Mouse (Mus musculus): Measurements from ENCODE around the gene Olfr1251.
"Not testable (repeated sequence)": the region's sequence is repeated elsewhere in the genome, so short reads cannot be mapped to it uniquely, and the experiment has no call there.

The Olfr1251 gene

DNA sequence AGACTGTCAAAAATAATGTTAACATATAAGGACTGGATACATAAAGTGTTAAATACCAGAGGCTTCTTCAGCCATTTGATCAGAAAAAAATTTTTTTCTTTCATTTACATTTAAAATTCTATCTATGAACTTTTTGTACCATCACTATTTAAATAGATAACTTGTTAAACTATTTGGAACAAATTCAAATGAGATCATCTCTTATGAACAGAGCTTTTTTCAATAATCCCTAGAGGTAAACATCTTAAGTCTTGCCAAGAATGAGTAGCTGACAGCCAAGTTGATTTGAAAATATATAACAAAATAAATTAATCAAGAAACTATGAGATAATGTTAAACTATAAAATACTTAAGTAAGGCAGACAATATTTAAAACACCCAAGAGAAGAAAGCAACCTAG, at the start of gene Olfr1251:
Gene Olfr1251 (minus strand): TSS at position 101 of the 400 bp plus-strand sequence.
- no peak for DNase-seq (ENCODE audit: low spot score in 2 of 2)

DNA sequence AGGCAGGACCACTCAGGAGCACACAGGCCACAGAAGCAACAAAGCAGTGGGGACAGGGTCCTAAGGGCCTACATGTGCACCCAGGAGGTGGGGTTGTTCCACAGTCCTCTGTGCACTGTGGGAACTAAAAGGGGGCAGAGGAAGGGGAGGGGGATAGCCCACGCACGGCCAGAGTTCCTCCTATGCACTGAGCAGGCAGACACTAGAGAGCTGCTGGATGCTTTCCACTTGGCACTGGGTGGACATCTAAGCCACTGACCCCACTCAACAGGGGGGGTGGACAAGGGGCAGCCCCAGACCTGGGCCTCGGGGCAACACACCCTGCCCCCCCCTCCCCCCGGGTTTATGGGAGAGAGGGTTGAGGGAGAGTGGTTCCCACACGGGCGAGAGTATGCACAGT, 20.2 kb upstream of the Olfr1251 start:
- DNase-seq (ENCODE audit: low spot score in 2 of 2) = no peak

DNA sequence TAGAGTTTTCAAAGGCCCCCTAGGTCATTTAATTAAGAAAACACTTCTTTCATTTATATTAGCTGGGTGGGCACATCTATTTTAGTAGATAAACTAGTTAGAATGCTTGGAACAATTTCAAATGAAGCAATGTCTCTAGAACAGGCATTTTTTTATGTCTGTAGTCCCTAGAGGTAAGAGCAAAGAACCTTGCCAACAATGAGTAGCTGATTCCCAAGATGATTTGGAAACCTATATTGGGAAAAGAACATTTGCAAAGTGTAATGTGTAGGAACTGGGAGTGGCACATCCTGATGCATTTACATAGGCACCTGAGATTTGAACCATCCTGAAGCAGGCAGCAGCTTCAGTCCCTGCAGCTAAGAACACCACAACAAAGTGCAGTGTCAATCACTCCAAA, 10.4 kb downstream of the Olfr1251 start, which contains the start of gene Olfr1250:
Gene Olfr1250 (minus strand): TSS at position 101 of the 400 bp plus-strand sequence.
- no peak for DNase-seq (ENCODE audit: low spot score in 2 of 2)

DNA sequence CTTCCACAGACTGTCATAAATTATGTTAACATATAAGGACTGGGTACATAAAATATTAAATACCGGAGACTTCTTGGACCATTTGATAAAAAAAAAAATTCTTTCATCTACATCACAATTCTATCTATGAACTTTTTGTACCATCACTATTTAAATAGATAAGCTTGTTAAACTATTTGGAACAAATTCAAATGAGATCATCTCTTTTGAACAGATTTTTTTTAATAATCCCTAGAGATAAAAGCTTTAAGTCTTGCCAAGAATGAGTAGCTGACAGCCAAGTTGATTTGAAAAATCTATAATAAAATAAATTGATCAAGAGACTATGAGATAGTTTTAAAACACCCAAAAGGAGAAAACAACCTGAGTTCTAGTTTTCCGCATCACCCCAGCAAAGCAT, 36.9 kb downstream of the Olfr1251 start, which contains the start of gene Olfr1249:
Gene Olfr1249 (minus strand): TSS at position 101 of the 400 bp plus-strand sequence.
- DNase-seq (ENCODE audit: low spot score in 2 of 2) = no peak

DNA sequence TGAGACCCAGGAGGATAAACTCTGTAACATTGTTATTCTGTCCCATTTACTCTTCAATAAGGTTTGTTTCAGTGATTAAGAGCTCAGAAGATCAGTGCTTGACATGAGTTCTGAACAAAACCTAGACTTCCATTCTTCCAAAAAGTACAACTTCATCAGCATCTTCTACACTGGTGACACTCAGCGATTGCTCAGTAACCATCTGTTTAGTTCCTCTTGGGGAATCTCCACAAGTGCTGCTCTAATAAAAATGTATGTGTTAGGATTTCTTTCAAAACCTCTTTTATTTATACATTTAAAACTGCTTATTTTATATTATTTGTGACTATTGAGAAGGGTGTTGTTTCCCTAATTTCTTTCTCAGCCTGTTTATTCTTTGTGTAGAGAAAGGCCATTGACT, 53.6 kb downstream of the Olfr1251 start, which contains the start of gene Olfr1248:
Gene Olfr1248 (minus strand): TSS at position 101 of the 400 bp plus-strand sequence.
- DNase-seq (ENCODE audit: low spot score in 2 of 2) = not testable (repeated sequence)

Measured in urinary bladder, postnatal 4 days (tissue).